Mouse (Mus musculus): ENCODE results near the gene Rpl4. TPM values are rescaled to one million over a fixed set of nuclear protein-coding genes. Genes with fewer than 3 reads are reported as not detected.

The Rpl4 gene
- total and polyA plus RNA-seq, 3 experiments: 506 to 7,560 (median 2,582) TPM

- Histone ChIP-seq H3K4me1 (ENCODE audit: insufficient read depth, low read depth, low read length) (no peaks in the 10 kb centered on the region), H3K9me3 (replicated peaks) (no peaks in the 10 kb centered on the region), H3K36me3 (replicated peaks) (peaks cover 93% of the 10 kb centered on the region), H3K4me3 (ENCODE audit: low read depth, low read length) (no peak overlapping the region), H3K27me3 (ENCODE audit: insufficient read depth, low read length) (no peaks in the 10 kb centered on the region)
- ATAC-seq (ENCODE audit: extremely low read depth, insufficient number of reproducible peaks, low FRiP score, poor library complexity, severe bottlenecking) (no peak), DNase-seq (ENCODE audit: low spot score) (no peak)
- TF ChIP-seq CTCF (IDR thresholded peaks at IDR 0.05; ENCODE audit: low read depth, low read length) (no peak), POLR2AphosphoS5 (IDR thresholded peaks at IDR 0.05; ENCODE audit: insufficient replicate concordance, low read depth, low read length) (no peak), GATA2 (IDR thresholded peaks at IDR 0.05; ENCODE audit: borderline replicate concordance, low read depth, low read length) (no peak), TAL1 (conservative IDR thresholded peaks at IDR 0.05; ENCODE audit: low read depth, low read length) (no peak), GATA1 (IDR thresholded peaks at IDR 0.05; ENCODE audit: borderline replicate concordance, low read length) (no peak)
Observed at GRCm38 (mm10) chr9:64199897-64200296, 26.7 kb downstream of the Rpl4 start.

GRCm38 (mm10) chr9:64202331-64202730 lies 29.2 kb downstream of the Rpl4 start:
- no peak for ATAC-seq (ENCODE audit: extremely low read depth, insufficient number of reproducible peaks, low FRiP score, poor library complexity, severe bottlenecking)
- TF ChIP-seq CTCF (IDR thresholded peaks at IDR 0.05; ENCODE audit: low read depth, low read length): no peak
- TF ChIP-seq TAL1 (conservative IDR thresholded peaks at IDR 0.05; ENCODE audit: low read depth, low read length): no peak
- TF ChIP-seq GATA2 (IDR thresholded peaks at IDR 0.05; ENCODE audit: borderline replicate concordance, low read depth, low read length): no peak
- no peak for TF ChIP-seq POLR2AphosphoS5 (IDR thresholded peaks at IDR 0.05; ENCODE audit: insufficient replicate concordance, low read depth, low read length)
- no peak for TF ChIP-seq GATA1 (IDR thresholded peaks at IDR 0.05; ENCODE audit: borderline replicate concordance, low read length)
- no peak for DNase-seq (ENCODE audit: low spot score)
- Histone ChIP-seq H3K36me3 (replicated peaks) (peaks cover 94% of the 10 kb centered on the region), H3K27me3 (ENCODE audit: insufficient read depth, low read length) (no peaks in the 10 kb centered on the region), H3K4me1 (ENCODE audit: insufficient read depth, low read depth, low read length) (no peaks in the 10 kb centered on the region), H3K4me3 (ENCODE audit: low read depth, low read length) (no peak overlapping the region), H3K9me3 (replicated peaks) (no peaks in the 10 kb centered on the region)

GRCm38 (mm10) chr9:64202866-64203265 lies 29.7 kb downstream of the Rpl4 start:
- Histone ChIP-seq H3K27me3 (ENCODE audit: insufficient read depth, low read length) (no peaks in the 10 kb centered on the region), H3K9me3 (replicated peaks) (no peaks in the 10 kb centered on the region), H3K36me3 (replicated peaks) (peaks cover 94% of the 10 kb centered on the region), H3K4me1 (ENCODE audit: insufficient read depth, low read depth, low read length) (no peaks in the 10 kb centered on the region), H3K4me3 (ENCODE audit: low read depth, low read length) (no peak overlapping the region)
- no peak for DNase-seq (ENCODE audit: low spot score)
- TF ChIP-seq GATA2 (IDR thresholded peaks at IDR 0.05; ENCODE audit: borderline replicate concordance, low read depth, low read length) (no peak), GATA1 (IDR thresholded peaks at IDR 0.05; ENCODE audit: borderline replicate concordance, low read length) (no peak), POLR2AphosphoS5 (IDR thresholded peaks at IDR 0.05; ENCODE audit: insufficient replicate concordance, low read depth, low read length) (no peak), TAL1 (conservative IDR thresholded peaks at IDR 0.05; ENCODE audit: low read depth, low read length) (no peak), CTCF (IDR thresholded peaks at IDR 0.05; ENCODE audit: low read depth, low read length) (no peak)
- ATAC-seq (ENCODE audit: extremely low read depth, insufficient number of reproducible peaks, low FRiP score, poor library complexity, severe bottlenecking): no peak

- Histone ChIP-seq H3K27me3 (ENCODE audit: insufficient read depth, low read length) (no peaks in the 10 kb centered on the region), H3K36me3 (replicated peaks) (peaks cover 93% of the 10 kb centered on the region), H3K4me3 (ENCODE audit: low read depth, low read length) (no peak overlapping the region), H3K4me1 (ENCODE audit: insufficient read depth, low read depth, low read length) (no peaks in the 10 kb centered on the region), H3K9me3 (replicated peaks) (no peaks in the 10 kb centered on the region)
- DNase-seq (ENCODE audit: low spot score) (no peak), ATAC-seq (ENCODE audit: extremely low read depth, insufficient number of reproducible peaks, low FRiP score, poor library complexity, severe bottlenecking) (no peak)
- TF ChIP-seq CTCF (IDR thresholded peaks at IDR 0.05; ENCODE audit: low read depth, low read length): no peak
- no peak for TF ChIP-seq GATA1 (IDR thresholded peaks at IDR 0.05; ENCODE audit: borderline replicate concordance, low read length)
- TF ChIP-seq POLR2AphosphoS5 (IDR thresholded peaks at IDR 0.05; ENCODE audit: insufficient replicate concordance, low read depth, low read length): no peak
- TF ChIP-seq TAL1 (conservative IDR thresholded peaks at IDR 0.05; ENCODE audit: low read depth, low read length): no peak
- no peak for TF ChIP-seq GATA2 (IDR thresholded peaks at IDR 0.05; ENCODE audit: borderline replicate concordance, low read depth, low read length)
Observed at GRCm38 (mm10) chr9:64207509-64208084, 34.4 kb downstream of the Rpl4 start.

DNA sequence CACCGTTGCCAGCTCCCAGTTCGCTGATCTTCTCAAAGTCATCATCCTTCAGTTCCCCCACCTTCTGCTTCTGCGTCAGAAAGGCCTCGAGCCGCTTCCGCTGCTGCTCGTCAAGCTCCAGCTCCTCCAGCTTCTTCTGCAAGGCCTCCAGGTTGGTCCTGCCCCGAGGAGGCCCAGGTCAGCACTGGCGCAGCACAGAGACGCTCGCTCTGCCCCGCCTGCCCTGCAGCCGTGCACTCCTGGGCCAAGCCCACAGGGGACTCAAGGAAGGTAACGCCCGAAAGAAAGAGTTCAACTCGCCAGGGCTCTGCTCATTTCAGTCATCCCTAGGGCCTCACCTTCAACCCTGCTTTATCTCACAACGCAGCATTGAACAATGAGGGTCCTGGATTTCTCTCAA lies 41.3 kb downstream of the Rpl4 start:
- no peak for TF ChIP-seq GATA1 (IDR thresholded peaks at IDR 0.05; ENCODE audit: borderline replicate concordance, low read length)
- no peak for TF ChIP-seq CTCF (IDR thresholded peaks at IDR 0.05; ENCODE audit: low read depth, low read length)
- TF ChIP-seq GATA2 (IDR thresholded peaks at IDR 0.05; ENCODE audit: borderline replicate concordance, low read depth, low read length): no peak
- no peak for TF ChIP-seq POLR2AphosphoS5 (IDR thresholded peaks at IDR 0.05; ENCODE audit: insufficient replicate concordance, low read depth, low read length)
- TF ChIP-seq TAL1 (conservative IDR thresholded peaks at IDR 0.05; ENCODE audit: low read depth, low read length): no peak
- DNase-seq (ENCODE audit: low spot score) (no peak), ATAC-seq (ENCODE audit: extremely low read depth, insufficient number of reproducible peaks, low FRiP score, poor library complexity, severe bottlenecking) (no peak)
- Histone ChIP-seq H3K4me3 (ENCODE audit: low read depth, low read length) (no peak overlapping the region), H3K4me1 (ENCODE audit: insufficient read depth, low read depth, low read length) (peaks cover 17% of the 10 kb centered on the region), H3K9me3 (replicated peaks) (no peaks in the 10 kb centered on the region), H3K36me3 (replicated peaks) (peaks cover 85% of the 10 kb centered on the region), H3K27me3 (ENCODE audit: insufficient read depth, low read length) (no peaks in the 10 kb centered on the region)

GRCm38 (mm10) chr9:64216090-64216489 lies 42.9 kb downstream of the Rpl4 start:
- no peak for DNase-seq (ENCODE audit: low spot score)
- Histone ChIP-seq H3K4me3 (ENCODE audit: low read depth, low read length) (no peak overlapping the region), H3K9me3 (replicated peaks) (no peaks in the 10 kb centered on the region), H3K27me3 (ENCODE audit: insufficient read depth, low read length) (no peaks in the 10 kb centered on the region), H3K4me1 (ENCODE audit: insufficient read depth, low read depth, low read length) (peaks cover 22% of the 10 kb centered on the region), H3K36me3 (replicated peaks) (peaks cover 79% of the 10 kb centered on the region)
- TF ChIP-seq POLR2AphosphoS5 (IDR thresholded peaks at IDR 0.05; ENCODE audit: insufficient replicate concordance, low read depth, low read length): no peak
- no peak for TF ChIP-seq CTCF (IDR thresholded peaks at IDR 0.05; ENCODE audit: low read depth, low read length)
- TF ChIP-seq TAL1 (conservative IDR thresholded peaks at IDR 0.05; ENCODE audit: low read depth, low read length): no peak
- TF ChIP-seq GATA2 (IDR thresholded peaks at IDR 0.05; ENCODE audit: borderline replicate concordance, low read depth, low read length): no peak
- TF ChIP-seq GATA1 (IDR thresholded peaks at IDR 0.05; ENCODE audit: borderline replicate concordance, low read length): no peak
- no peak for ATAC-seq (ENCODE audit: extremely low read depth, insufficient number of reproducible peaks, low FRiP score, poor library complexity, severe bottlenecking)
